Mouse (Mus musculus) bone marrow, adult 2 months (tissue): ENCODE results near the gene H2al3. TPM values are rescaled to one million over a fixed set of nuclear protein-coding genes. Genes with fewer than 3 reads are reported as not detected.

ENCODE experiments used
- H3K27ac ChIP-seq: fragments of 200-500 bp; 2 replicates; pipeline ENCODE4 v1.5.1; 2012; ENCODE audit warnings: low read depth, mild to moderate bottlenecking, control low read depth, inconsistent platforms, low read length; ENCODE audit not compliant: control insufficient read depth, poor library complexity, insufficient read depth
- H3K4me1 ChIP-seq: fragments of 200-500 bp; 2 replicates; pipeline ENCODE4 v1.6.1; 2011; ENCODE audit warnings: low read length; ENCODE audit not compliant: control insufficient read depth, insufficient read depth
- H3K4me3 ChIP-seq: fragments of 200-500 bp; replicated peaks from 2 replicates; pipeline ENCODE3; 2011; ENCODE audit warnings: mild to moderate bottlenecking, low read depth, low read length, control low read depth; ENCODE audit not compliant: control insufficient read depth
- CTCF ChIP-seq: fragments of 200-500 bp; IDR thresholded peaks from 2 replicates; pipeline ENCODE4 v1.5.1; 2011; ENCODE audit warnings: low read length, control low read depth; ENCODE audit not compliant: control insufficient read depth, insufficient read depth
- POLR2A ChIP-seq: fragments of 200-500 bp; IDR thresholded peaks from 2 replicates; pipeline ENCODE4 v1.6.1; 2011; ENCODE audit warnings: low read depth, mild to moderate bottlenecking, control low read depth, low read length, borderline replicate concordance; ENCODE audit not compliant: control insufficient read depth
- WGBS: fragments of 180-500 bp; shearing (Covaris S2); methylation state at CpG from one replicate; pipeline ENCODE4 v1.1.7; 2018; 5-methylcytosine and 5-hydroxymethylcytosine counted together
- polyA plus RNA-seq: library from polyadenylated mRNA; stranded (reverse); fragments of >200 nt; gene quantifications from 2 replicates; pipeline ENCODE4 v1.2.4, GENCODE M21; 2011; ENCODE audit warnings: low replicate concordance; ENCODE audit not compliant: missing spikeins, insufficient read depth, insufficient read length

The H2al3 gene
- not detected in 2 replicates for polyA plus RNA-seq

DNA sequence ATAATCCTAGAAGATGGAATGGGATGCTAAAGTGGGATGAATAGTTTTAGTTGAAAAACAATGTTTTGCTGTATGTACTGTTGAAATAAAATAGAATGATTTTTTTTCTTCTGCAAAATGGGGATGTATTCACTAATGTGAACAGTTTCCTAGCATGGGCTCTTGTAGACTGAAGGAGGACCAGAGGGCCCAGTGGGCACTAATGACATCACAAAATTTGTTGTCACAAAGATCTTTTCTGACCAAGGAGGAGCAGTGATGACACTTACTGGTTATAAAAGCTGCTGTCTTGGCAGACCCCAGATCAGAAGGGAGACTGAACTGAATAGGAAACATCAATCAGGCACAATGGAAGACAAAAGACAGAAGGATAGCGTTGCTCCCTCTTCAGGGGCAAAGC, at the start of gene H2al3:
Gene H2al3, plus strand, starts transcription at position 301 of the 400 bp plus-strand sequence.
- 60% methylated on average over 1 of the region's 1 CpGs for WGBS
- TF ChIP-seq POLR2A (no peak), CTCF (no peak)
- H3K27ac ChIP-seq: no peak within 1 kb of the TSS

DNA sequence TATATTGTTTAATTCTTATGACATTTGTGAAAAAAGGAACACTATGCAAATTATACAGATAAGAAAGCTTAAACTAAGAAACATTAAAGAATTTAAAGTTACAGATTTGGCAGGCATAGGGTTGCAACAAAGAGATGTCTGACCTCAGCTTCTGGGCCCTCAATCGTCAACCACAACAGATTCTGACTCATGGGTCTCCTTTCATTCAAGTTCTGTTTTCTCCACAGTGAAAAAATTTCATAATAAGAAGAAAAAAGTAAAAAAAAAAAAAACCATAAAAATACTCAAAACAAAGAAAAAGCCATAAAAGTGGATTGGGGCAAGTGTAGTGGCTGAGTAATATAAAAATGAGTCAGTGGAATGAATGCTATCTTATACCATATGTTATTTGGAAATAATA, 39.4 kb upstream of the H2al3 start:
- Histone ChIP-seq H3K27ac (no peak overlapping the region), H3K4me1 (no peaks in the 10 kb centered on the region), H3K4me3 (no peak overlapping the region)
- TF ChIP-seq POLR2A (no peak), CTCF (no peak)
- WGBS: 46% methylated on average over 1 of the region's 1 CpGs

More for the DNA sequence above, at the start of gene H2al3:
- H3K4me3 ChIP-seq: no peak within 1 kb of the TSS
- no peaks in the 10 kb centered on the region for H3K4me1 ChIP-seq

DNA sequence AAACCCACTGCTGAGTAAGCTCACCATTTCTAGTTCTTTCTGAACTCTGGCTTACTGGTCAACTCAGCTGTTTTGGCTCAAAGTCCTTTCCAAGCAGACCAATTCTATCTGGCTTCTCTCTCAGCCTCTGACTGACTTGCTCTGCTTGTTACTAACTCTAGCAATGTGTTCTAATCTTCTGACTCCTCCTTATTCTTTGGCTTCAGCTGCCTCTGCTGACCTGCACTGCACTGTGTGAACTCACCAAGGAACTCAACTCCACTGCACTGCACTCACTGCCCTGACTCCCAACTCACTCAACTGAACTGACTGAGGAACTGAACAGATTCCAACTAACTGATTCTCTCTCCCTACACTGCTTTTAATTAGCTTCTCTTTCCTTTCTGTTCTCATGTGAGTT, 37.0 kb upstream of the H2al3 start:
- TF ChIP-seq POLR2A (no peak), CTCF (no peak)

DNA sequence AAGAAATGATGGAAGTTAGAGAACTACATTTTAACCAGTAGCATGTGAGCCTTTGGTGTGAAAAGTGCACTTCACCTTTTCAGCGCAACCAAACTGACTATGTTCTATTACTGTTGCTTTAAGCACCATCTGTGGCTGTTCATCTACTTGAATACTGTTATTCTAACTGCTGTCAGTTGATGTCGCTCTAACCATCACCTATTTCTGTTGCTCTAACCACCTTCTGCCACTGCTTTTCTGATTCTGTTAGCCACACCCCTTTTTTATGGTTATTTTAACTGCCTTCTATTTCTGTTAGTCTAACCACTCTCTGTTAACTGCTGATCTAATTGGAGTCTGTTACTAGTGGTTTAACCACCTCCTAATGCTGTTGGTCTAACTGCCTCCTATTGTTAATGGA, 14.7 kb upstream of the H2al3 start:
- Histone ChIP-seq H3K27ac (no peak overlapping the region), H3K4me1 (no peaks in the 10 kb centered on the region), H3K4me3 (no peak overlapping the region)
- no peak for TF ChIP-seq POLR2A
- TF ChIP-seq CTCF: no peak
- WGBS: 72% methylated on average over 2 of the region's 2 CpGs

More for the DNA sequence above, 37.0 kb upstream of the H2al3 start:
- no peak overlapping the region for H3K4me3 ChIP-seq
- no peak overlapping the region for H3K27ac ChIP-seq
- no peaks in the 10 kb centered on the region for H3K4me1 ChIP-seq

DNA sequence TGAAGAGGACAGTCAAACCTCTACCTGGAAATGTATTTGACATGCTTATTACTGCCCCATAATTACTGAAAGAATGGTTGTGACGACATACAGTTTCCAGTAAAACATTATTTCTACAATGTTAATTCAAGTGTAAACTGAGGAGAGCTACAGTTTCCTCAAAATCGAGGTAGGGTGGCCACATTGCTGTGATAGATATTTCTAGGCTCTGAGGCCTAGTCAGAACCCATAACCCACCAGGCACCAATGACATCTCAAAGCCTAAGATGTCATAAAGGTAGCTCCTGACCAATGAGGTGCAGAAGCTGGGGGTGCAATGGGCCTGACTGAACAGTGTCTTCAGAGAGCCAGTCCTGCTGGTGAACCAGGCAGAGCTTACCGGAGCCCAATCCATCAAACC, 2.9 kb upstream of the H2al3 start, which contains the start of gene Hypm:
Gene Hypm, plus strand, starts transcription at position 301 of the 400 bp plus-strand sequence.
- TF ChIP-seq CTCF: no peak
- TF ChIP-seq POLR2A: no peak
- no peak within 1 kb of the TSS for H3K4me3 ChIP-seq
- H3K4me1 ChIP-seq: no peaks in the 10 kb centered on the region
- 70% methylated on average over 3 of the region's 3 CpGs for WGBS
- no peak within 1 kb of the TSS for H3K27ac ChIP-seq

DNA sequence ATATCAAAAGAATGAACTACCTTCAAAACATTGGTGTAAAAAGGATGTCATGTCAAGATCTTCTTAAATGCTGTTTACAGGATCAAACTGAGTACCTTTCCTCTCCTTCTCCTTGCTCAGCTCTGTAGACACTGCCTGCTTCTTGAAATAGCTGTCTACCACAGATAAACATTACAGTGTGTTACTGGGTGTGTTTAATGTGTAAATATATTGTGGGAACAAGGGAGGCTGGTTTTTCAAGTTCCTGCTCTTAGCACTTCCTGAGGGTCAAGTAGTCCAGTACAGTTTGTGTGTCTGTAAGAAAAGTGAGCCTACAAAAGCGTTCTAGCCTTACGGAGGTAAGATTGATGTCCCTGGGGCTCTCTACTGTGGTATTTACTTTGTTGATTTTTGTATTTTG, 12.4 kb downstream of the H2al3 start:
- TF ChIP-seq CTCF (no peak), POLR2A (no peak)
- WGBS: 77% methylated on average over 2 of the region's 2 CpGs
- Histone ChIP-seq H3K4me3 (no peak overlapping the region), H3K27ac (no peak overlapping the region), H3K4me1 (no peaks in the 10 kb centered on the region)

DNA sequence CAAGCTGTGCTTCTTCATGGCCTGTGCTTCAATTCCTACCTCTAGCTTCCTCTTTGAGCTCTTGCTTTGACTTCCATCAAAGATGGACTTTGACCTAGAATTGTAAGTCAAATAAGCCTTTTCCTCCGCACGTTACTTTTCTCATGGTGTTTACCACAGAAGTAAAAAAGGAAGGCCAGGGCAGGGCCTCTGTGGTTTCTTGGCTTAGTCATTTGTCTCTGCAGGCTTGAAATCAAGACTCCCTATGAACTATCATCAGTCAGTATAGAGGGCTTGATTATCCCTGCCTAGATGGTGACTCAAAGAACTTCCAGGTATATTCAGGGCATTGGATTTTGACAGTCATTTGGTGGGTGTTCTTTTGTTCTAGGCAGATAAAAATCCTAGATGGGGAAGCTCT, 26.0 kb downstream of the H2al3 start:
- TF ChIP-seq POLR2A: no peak
- TF ChIP-seq CTCF: no peak
- WGBS: 74% methylated on average over 2 of the region's 2 CpGs
- no peak overlapping the region for H3K27ac ChIP-seq
- H3K4me1 ChIP-seq: no peaks in the 10 kb centered on the region
- H3K4me3 ChIP-seq: no peak overlapping the region

DNA sequence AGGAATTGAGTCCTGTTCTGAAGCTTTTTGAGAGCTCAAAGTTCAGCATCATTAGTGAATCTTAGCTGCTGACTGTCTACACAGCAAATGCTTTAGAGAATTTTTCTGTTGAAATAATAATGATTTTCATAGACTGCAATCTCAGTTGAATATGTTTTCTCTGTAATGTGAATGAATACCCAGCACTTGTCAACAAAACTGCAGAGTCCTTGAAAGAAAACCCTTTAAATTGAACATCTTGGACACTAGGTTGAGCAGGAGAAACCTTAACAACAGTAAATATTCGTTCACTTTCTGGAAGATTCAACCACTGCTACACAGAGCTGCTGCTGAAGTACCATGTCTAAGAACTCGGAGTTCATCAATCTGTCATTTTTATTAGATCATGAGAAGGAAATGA, 35.8 kb downstream of the H2al3 start, which contains the start of gene Sytl5:
Gene Sytl5, plus strand, starts transcription at position 301 of the 400 bp plus-strand sequence.
- no peak for TF ChIP-seq CTCF
- TF ChIP-seq POLR2A: no peak
- WGBS: 55% methylated on average over 2 of the region's 2 CpGs
- Histone ChIP-seq H3K27ac (no peak within 1 kb of the TSS), H3K4me1 (no peaks in the 10 kb centered on the region), H3K4me3 (no peak within 1 kb of the TSS)

Other genes with a start within 250 kb of the H2al3 start
- gene Dynlt3, start 186.7 kb upstream of the H2al3 start, polyA plus RNA-seq: 17.4 and 28.2 TPM in 2 replicates
- gene Hypm, start 2.8 kb upstream of the H2al3 start, polyA plus RNA-seq: not detected in 2 replicates
- gene Sytl5, start 35.9 kb downstream of the H2al3 start, polyA plus RNA-seq: not detected in 2 replicates